Mouse (Mus musculus): ENCODE data around the gene Foxe1. TPM values are rescaled to one million over a fixed set of nuclear protein-coding genes. Genes with fewer than 3 reads are reported as not detected.

Gene Foxe1
- total and polyA plus RNA-seq, 3 experiments, result 0.04 TPM; not detected in 2

DNA sequence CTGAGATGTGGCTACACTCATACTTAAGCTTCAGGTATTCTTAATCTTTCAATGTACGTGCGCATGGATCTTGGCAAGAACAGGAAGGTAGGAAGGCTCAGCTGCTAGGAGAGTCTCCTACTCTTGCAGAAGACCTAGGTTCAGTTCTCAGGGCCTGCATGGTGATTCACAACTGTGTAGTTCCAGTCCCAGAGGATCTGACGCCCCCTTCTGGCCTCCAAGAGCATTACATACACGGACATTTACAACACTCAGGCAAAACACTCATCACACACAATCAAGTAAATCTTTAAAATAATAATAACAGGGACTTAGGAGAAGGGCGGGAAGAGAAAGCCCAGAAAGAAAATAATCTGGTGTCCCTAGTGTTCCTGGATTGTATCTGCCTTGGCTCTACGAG lies 31.0 kb downstream of the Foxe1 start:
- Histone ChIP-seq H3K36me3 (ENCODE audit: control insufficient read depth in 1 of 2, insufficient read depth in 2 of 2, low read length in 2 of 2) (no peaks in the 10 kb centered on the region), H3K27ac (ENCODE audit: control insufficient read depth, low read depth, low read length) (peak overlapping the region; percentile 65), H3K9me3 (replicated peaks; ENCODE audit: insufficient read depth, low read length) (no peaks in the 10 kb centered on the region), H3K27me3 (ENCODE audit: control insufficient read depth in 1 of 2, insufficient read depth in 2 of 2, low read length in 2 of 2) (no peaks in the 10 kb centered on the region), H3K4me1 (ENCODE audit: control insufficient read depth in 1 of 2, insufficient read depth in 2 of 2, low read length in 2 of 2) (peaks cover 0 to 3% of the 10 kb centered on the region in 2 experiments; a peak in 1 of 4 replicates), H3K9ac (ENCODE audit: control insufficient read depth, low read depth, low read length, poor library complexity, severe bottlenecking) (peak overlapping the region; percentile 80), H3K79me2 (ENCODE audit: control insufficient read depth, insufficient read depth, low read length, poor library complexity) (no peaks in the 10 kb centered on the region; the same call in 1 of the 2 replicates), H3K4me3 (ENCODE audit: control insufficient read depth in 1 of 2, insufficient read depth in 1 of 2, low read depth in 2 of 2, low read length in 2 of 2) (peak overlapping the region; percentile 64 to 82)
- TF ChIP-seq TBP (IDR thresholded peaks at IDR 0.05; ENCODE audit: low read depth, low read length), result no peak
- TF ChIP-seq SMC3 (IDR thresholded peaks at IDR 0.05; ENCODE audit: low read depth, low read length), result peak; percentile 64
- TF ChIP-seq NELFE (IDR thresholded peaks at IDR 0.05; ENCODE audit: low read depth, low read length), result no peak
- no peak for TF ChIP-seq POLR2AphosphoS5 (IDR thresholded peaks at IDR 0.05; ENCODE audit: borderline replicate concordance, low read depth, low read length)
- no peak for TF ChIP-seq MEF2A (IDR thresholded peaks at IDR 0.05; ENCODE audit: extremely low read depth, insufficient replicate concordance, low read depth, low read length, poor library complexity, severe bottlenecking)
- TF ChIP-seq HCFC1 (IDR thresholded peaks at IDR 0.05; ENCODE audit: low read depth, low read length), result peak; percentile 41; the same call in 1 of the 2 replicates
- TF ChIP-seq CTCF (IDR thresholded peaks at IDR 0.05 in 2 of 3, conservative IDR thresholded peaks at IDR 0.05 in 1 of 3; ENCODE audit: control insufficient read depth in 1 of 3, insufficient read depth in 1 of 3, low read depth in 2 of 3, low read length in 3 of 3, poor library complexity in 1 of 3, severe bottlenecking in 1 of 3), result peak; percentile 71 to 84 (median 79)
- no peak for TF ChIP-seq TAL1 (IDR thresholded peaks at IDR 0.05; ENCODE audit: low read length)
- no peak for TF ChIP-seq UBTF (IDR thresholded peaks at IDR 0.05; ENCODE audit: borderline replicate concordance, insufficient read depth, low read depth, low read length)
- no peak; the same call in 1 of the 2 replicates for TF ChIP-seq BHLHE40 (IDR thresholded peaks at IDR 0.05; ENCODE audit: borderline replicate concordance, low read depth, low read length)
- TF ChIP-seq ELF1 (IDR thresholded peaks at IDR 0.05; ENCODE audit: low read depth, low read length), result no peak
- no peak for TF ChIP-seq POLR2AphosphoS2 (IDR thresholded peaks at IDR 0.05; ENCODE audit: low read length)
- TF ChIP-seq KAT2A (conservative IDR thresholded peaks at IDR 0.05; ENCODE audit: low read depth, low read length), result no peak
- peak; percentile 14; the same call in 1 of the 2 replicates for TF ChIP-seq SIN3A (IDR thresholded peaks at IDR 0.05; ENCODE audit: low read length)
- TF ChIP-seq RAD21 (IDR thresholded peaks at IDR 0.05; ENCODE audit: low read depth, low read length), result peak; percentile 39
- TF ChIP-seq MYC (IDR thresholded peaks at IDR 0.05; ENCODE audit: low read depth, low read length), result no peak
- no peak for TF ChIP-seq MYB (IDR thresholded peaks at IDR 0.05; ENCODE audit: low read depth, low read length)
- TF ChIP-seq POLR2A (IDR thresholded peaks at IDR 0.05; ENCODE audit: control insufficient read depth in 1 of 2, insufficient read depth in 1 of 2, low read depth in 1 of 2, low read length in 2 of 2, poor library complexity in 1 of 2), result no peak
- TF ChIP-seq JUND (IDR thresholded peaks at IDR 0.05; ENCODE audit: low read depth, low read length), result no peak
- TF ChIP-seq USF1 (IDR thresholded peaks at IDR 0.05; ENCODE audit: low read depth, low read length), result no peak
- DNase-seq (ENCODE audit: low read depth, low spot score), result peak; percentile 86

DNA sequence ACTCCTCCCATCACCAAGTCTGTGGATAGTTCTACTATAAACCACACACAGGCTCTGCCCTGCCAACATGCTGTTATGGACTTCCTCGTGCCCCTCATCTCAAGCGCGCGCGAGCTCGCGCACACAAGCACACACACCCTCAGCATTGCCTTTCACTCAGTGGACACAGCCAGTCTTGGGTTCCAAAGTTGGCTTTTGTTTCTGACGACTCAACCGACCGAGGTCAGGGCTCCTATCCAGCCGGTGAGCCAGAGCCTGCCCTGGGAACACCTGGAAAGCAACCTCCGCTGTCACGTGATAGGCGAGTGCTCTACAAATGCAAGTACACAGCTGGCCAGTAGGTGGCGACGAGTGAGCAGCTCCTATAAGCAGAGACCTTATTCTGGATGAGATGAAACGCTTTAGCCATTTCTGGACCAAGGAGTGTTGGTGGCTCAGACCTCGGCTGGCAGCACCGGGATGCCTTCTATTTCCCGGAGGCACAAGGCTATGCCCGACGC lies 31.5 kb downstream of the Foxe1 start:
- H3K36me3 ChIP-seq (ENCODE audit: control insufficient read depth in 1 of 2, insufficient read depth in 2 of 2, low read length in 2 of 2), result no peaks in the 10 kb centered on the region; a peak in 1 of 4 replicates
- peaks cover 0 to 3% of the 10 kb centered on the region in 2 experiments; a peak in 1 of 4 replicates for H3K4me1 ChIP-seq (ENCODE audit: control insufficient read depth in 1 of 2, insufficient read depth in 2 of 2, low read length in 2 of 2)
- peak overlapping the region; percentile 80 for H3K9ac ChIP-seq (ENCODE audit: control insufficient read depth, low read depth, low read length, poor library complexity, severe bottlenecking)
- peak overlapping the region; percentile 64 to 82 for H3K4me3 ChIP-seq (ENCODE audit: control insufficient read depth in 1 of 2, insufficient read depth in 1 of 2, low read depth in 2 of 2, low read length in 2 of 2)
- H3K9me3 ChIP-seq (replicated peaks; ENCODE audit: insufficient read depth, low read length), result no peaks in the 10 kb centered on the region
- no peaks in the 10 kb centered on the region; the same call in 1 of the 2 replicates for H3K79me2 ChIP-seq (ENCODE audit: control insufficient read depth, insufficient read depth, low read length, poor library complexity)
- H3K27me3 ChIP-seq (ENCODE audit: control insufficient read depth in 1 of 2, insufficient read depth in 2 of 2, low read length in 2 of 2), result no peaks in the 10 kb centered on the region
- peak overlapping the region; percentile 65 for H3K27ac ChIP-seq (ENCODE audit: control insufficient read depth, low read depth, low read length)
- DNase-seq (ENCODE audit: low read depth, low spot score), result peak; percentile 92
- TF ChIP-seq SMC3 (IDR thresholded peaks at IDR 0.05; ENCODE audit: low read depth, low read length) (peak; percentile 77), RCOR1 (IDR thresholded peaks at IDR 0.05; ENCODE audit: low read depth, low read length) (no peak), NRF1 (IDR thresholded peaks at IDR 0.05; ENCODE audit: insufficient read depth, low read depth, low read length, poor library complexity, severe bottlenecking) (no peak), USF2 (IDR thresholded peaks at IDR 0.05; ENCODE audit: borderline replicate concordance in 1 of 2, insufficient read depth in 1 of 2, low read depth in 1 of 2, low read length in 2 of 2) (peak; percentile 75 to 82), TAL1 (IDR thresholded peaks at IDR 0.05; ENCODE audit: low read length) (no peak), MEF2A (IDR thresholded peaks at IDR 0.05; ENCODE audit: extremely low read depth, insufficient replicate concordance, low read depth, low read length, poor library complexity, severe bottlenecking) (no peak), GABPA (IDR thresholded peaks at IDR 0.05; ENCODE audit: low read depth, low read length) (no peak), RAD21 (IDR thresholded peaks at IDR 0.05; ENCODE audit: low read depth, low read length) (peak; percentile 67), MYB (IDR thresholded peaks at IDR 0.05; ENCODE audit: low read depth, low read length) (no peak), MAFK (IDR thresholded peaks at IDR 0.05; ENCODE audit: borderline replicate concordance, low read depth, low read length) (no peak), E2F4 (IDR thresholded peaks at IDR 0.05; ENCODE audit: borderline replicate concordance, low read depth, low read length) (no peak), ELF1 (IDR thresholded peaks at IDR 0.05; ENCODE audit: low read depth, low read length) (no peak), TBP (IDR thresholded peaks at IDR 0.05; ENCODE audit: low read depth, low read length) (peak; percentile 28; the same call in 1 of the 2 replicates), ZMIZ1 (IDR thresholded peaks at IDR 0.05; ENCODE audit: low read depth, low read length) (no peak), POLR2A (IDR thresholded peaks at IDR 0.05; ENCODE audit: control insufficient read depth in 1 of 2, insufficient read depth in 1 of 2, low read depth in 1 of 2, low read length in 2 of 2, poor library complexity in 1 of 2) (peak; percentile 15 to 32; a peak in 1 of 4 replicates), JUND (IDR thresholded peaks at IDR 0.05; ENCODE audit: low read depth, low read length) (no peak), ETS1 (IDR thresholded peaks at IDR 0.05; ENCODE audit: low read depth, low read length) (no peak)

Data from MEL (cell line).